Mouse (Mus musculus) liver, embryonic 14.5 days (tissue): ENCODE measurements at regions not wholly inside any gene's neighbourhood (a gene's known extent, or its start where the extent isn't known, plus 50 kb on each side); places are given as distances from the start of the nearest gene placed in this dataset.

Source experiments
- ATAC-seq: fragments of 200-750 bp; cut with Nextera tagmentation; 2 replicates; pipeline ENCODE4 v1.8.0; 2017; ENCODE audit warnings: moderate number of reproducible peaks, mild to moderate bottlenecking, moderate library complexity; ENCODE audit not compliant: insufficient read depth
- DNase-seq, 3 experiments: peaks; one replicate each; pipeline ENCODE4 v3.0.0-alpha.2; 2012 to 2013; ENCODE audit warnings: low read depth in 3 of 3, low spot score in 3 of 3
- H3K27ac ChIP-seq: fragments of 300-500 bp; sonication (generic); 2 replicates; pipeline ENCODE4 v1.5.1; 2014; ENCODE audit warnings: moderate library complexity, mild to moderate bottlenecking, control low read depth, inconsistent platforms
- H3K27me3 ChIP-seq: fragments of 300-500 bp; sonication (generic); 2 replicates; pipeline ENCODE4 v1.6.1; 2014; ENCODE audit warnings: mild to moderate bottlenecking, low read length, moderate library complexity; ENCODE audit not compliant: control insufficient read depth, insufficient read depth
- H3K36me3 ChIP-seq: fragments of 300-500 bp; sonication (generic); replicated peaks from 2 replicates; pipeline ENCODE4 v1.6.1; 2014; ENCODE audit warnings: low read depth; ENCODE audit not compliant: control insufficient read depth, insufficient read depth
- H3K4me1 ChIP-seq, 2 experiments: fragments of 200-500 bp in 1 of 2; fragments of 300-500 bp in 1 of 2; sonication (generic) in 1 of 2; replicated peaks; 2 replicates each; pipeline ENCODE4 v1.6.1; 2012 to 2014; ENCODE audit warnings: antibody characterized with exemption in 1 of 2, inconsistent platforms in 1 of 2, low read length in 1 of 2; ENCODE audit not compliant: control insufficient read depth in 2 of 2, insufficient read depth in 2 of 2
- H3K4me2 ChIP-seq: fragments of 300-500 bp; sonication (generic); 2 replicates; pipeline ENCODE4 v1.6.1; 2014; ENCODE audit warnings: low read depth, mild to moderate bottlenecking, control low read depth, moderate library complexity
- H3K4me3 ChIP-seq, 2 experiments: fragments of 200-500 bp in 1 of 2; fragments of 300-500 bp in 1 of 2; sonication (generic) in 1 of 2; 2 replicates each; pipeline ENCODE4 v1.5.1; 2012 to 2014; ENCODE audit warnings: low read depth in 2 of 2, low read length in 2 of 2, mild to moderate bottlenecking in 2 of 2, control low read depth in 1 of 2, inconsistent platforms in 1 of 2, moderate library complexity in 1 of 2; ENCODE audit not compliant: insufficient read depth in 1 of 2
- H3K9ac ChIP-seq: fragments of 300-500 bp; sonication (generic); replicated peaks from 2 replicates; pipeline ENCODE4 v1.6.1; 2014; ENCODE audit warnings: mild to moderate bottlenecking, control low read depth, moderate library complexity
- H3K9me3 ChIP-seq: fragments of 300-500 bp; sonication (generic); 2 replicates; pipeline ENCODE4 v1.6.1; 2016; ENCODE audit warnings: low read length, mixed read lengths; ENCODE audit not compliant: control insufficient read depth
- CTCF ChIP-seq: IDR thresholded peaks from 2 replicates; pipeline ENCODE4 v1.5.1; 2016; ENCODE audit warnings: antibody characterized with exemption, low read depth, control low read depth
- EP300 ChIP-seq: IDR thresholded peaks from 2 replicates; pipeline ENCODE4 v1.6.1; 2016; ENCODE audit warnings: antibody characterized with exemption, low read depth
- WGBS: fragments of 180-500 bp; shearing (Covaris S2); extraction: QIAGEN DNeasy Blood & Tissue Kit; methylation state at CpG from one replicate; pipeline ENCODE4 v1.1.7; 2014; ENCODE audit not compliant: insufficient replicate concordance; 5-methylcytosine and 5-hydroxymethylcytosine counted together

GRCm38 (mm10) chr2:28309122-28309521 is 116.3 kb downstream of the Olfm1 start:
- no peak overlapping the region for H3K9ac ChIP-seq
- TF ChIP-seq EP300 (no peak), CTCF (no peak)
- WGBS: 74% methylated on average over 5 of the region's 5 CpGs
- H3K4me1 ChIP-seq: no peaks in the 10 kb centered on the region
- H3K27me3 ChIP-seq: no peaks in the 10 kb centered on the region
- no peak overlapping the region for H3K27ac ChIP-seq
- no peak overlapping the region for H3K4me2 ChIP-seq
- no peak overlapping the region for H3K4me3 ChIP-seq
- DNase-seq: no peak
- no peaks in the 10 kb centered on the region for H3K36me3 ChIP-seq
- ATAC-seq: no peak
- no peaks in the 10 kb centered on the region for H3K9me3 ChIP-seq

GRCm38 (mm10) chr2:28312212-28312611 is 119.4 kb downstream of the Olfm1 start:
- ATAC-seq: no peak
- WGBS: 57% methylated on average over 6 of the region's 6 CpGs
- no peak overlapping the region for H3K4me3 ChIP-seq
- no peak overlapping the region for H3K4me2 ChIP-seq
- H3K9me3 ChIP-seq: no peaks in the 10 kb centered on the region
- H3K27me3 ChIP-seq: no peaks in the 10 kb centered on the region
- TF ChIP-seq CTCF: no peak
- TF ChIP-seq EP300: no peak
- H3K9ac ChIP-seq: no peak overlapping the region
- no peak for DNase-seq
- no peaks in the 10 kb centered on the region for H3K4me1 ChIP-seq
- no peak overlapping the region for H3K27ac ChIP-seq
- H3K36me3 ChIP-seq: no peaks in the 10 kb centered on the region

DNA sequence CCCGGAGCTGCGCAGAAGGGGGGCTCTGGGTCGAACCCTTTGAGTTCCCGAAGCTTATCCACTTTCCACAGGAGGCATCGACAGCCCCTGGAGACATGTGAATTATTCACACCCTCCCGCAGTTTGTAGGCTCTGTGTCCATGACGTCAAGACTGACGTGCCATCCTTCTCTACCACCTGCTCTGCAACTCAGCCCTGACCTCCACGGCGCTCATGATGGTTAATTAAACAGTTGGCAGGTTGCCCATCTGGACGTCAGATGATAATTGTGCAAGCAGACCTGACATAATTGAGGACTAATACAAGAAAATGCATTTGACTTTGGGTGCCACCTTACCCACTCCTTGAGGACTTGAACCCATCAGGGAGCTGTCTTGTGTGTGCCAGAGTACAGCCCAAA is 121.1 kb upstream of the Ppp1r26 start:
- H3K9ac ChIP-seq: no peak overlapping the region
- 58% methylated on average over 11 of the region's 11 CpGs for WGBS
- no peak for TF ChIP-seq CTCF
- TF ChIP-seq EP300: no peak

GRCm38 (mm10) chr2:28326056-28326455 is 120.5 kb upstream of the Ppp1r26 start:
- ATAC-seq: no peak
- no peak for TF ChIP-seq CTCF
- no peak for TF ChIP-seq EP300
- DNase-seq: no peak
- H3K27me3 ChIP-seq: no peaks in the 10 kb centered on the region
- H3K9ac ChIP-seq: no peak overlapping the region
- 61% methylated on average over 6 of the region's 6 CpGs for WGBS
- no peak overlapping the region for H3K27ac ChIP-seq
- no peak overlapping the region for H3K4me3 ChIP-seq
- no peaks in the 10 kb centered on the region for H3K9me3 ChIP-seq
- H3K36me3 ChIP-seq: no peaks in the 10 kb centered on the region
- H3K4me2 ChIP-seq: no peak overlapping the region
- H3K4me1 ChIP-seq: no peaks in the 10 kb centered on the region

More for the DNA sequence above, 121.1 kb upstream of the Ppp1r26 start:
- no peaks in the 10 kb centered on the region for H3K9me3 ChIP-seq
- H3K27ac ChIP-seq: no peak overlapping the region
- no peaks in the 10 kb centered on the region for H3K27me3 ChIP-seq
- no peak overlapping the region for H3K4me2 ChIP-seq
- ATAC-seq (no peak), DNase-seq (no peak)
- H3K36me3 ChIP-seq: no peaks in the 10 kb centered on the region
- H3K4me3 ChIP-seq: no peak overlapping the region
- no peaks in the 10 kb centered on the region for H3K4me1 ChIP-seq

DNA sequence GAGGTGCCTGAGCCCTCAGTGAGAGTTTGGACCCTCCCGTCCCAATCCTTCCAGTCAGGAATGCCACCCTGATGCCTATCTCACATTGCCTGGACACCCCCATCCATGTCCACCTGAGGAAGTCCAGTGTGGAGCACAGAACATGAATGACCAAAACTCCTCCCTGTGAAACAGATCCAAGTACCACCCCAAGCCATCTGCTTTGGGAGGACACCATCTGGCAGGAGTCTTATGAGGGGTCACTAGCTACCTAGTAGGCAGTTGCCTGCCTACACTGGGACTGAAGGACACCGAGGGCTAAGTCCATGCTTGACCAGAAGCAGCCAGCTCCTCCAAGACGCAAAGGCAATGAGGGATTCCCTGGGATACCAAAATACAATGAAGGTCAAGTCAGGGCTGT is 119.9 kb upstream of the Ppp1r26 start:
- Histone ChIP-seq H3K4me2 (no peak overlapping the region), H3K36me3 (no peaks in the 10 kb centered on the region), H3K27me3 (no peaks in the 10 kb centered on the region), H3K27ac (no peak overlapping the region), H3K9me3 (no peaks in the 10 kb centered on the region), H3K4me1 (no peaks in the 10 kb centered on the region), H3K9ac (no peak overlapping the region), H3K4me3 (no peak overlapping the region)
- WGBS: 57% methylated on average over 3 of the region's 3 CpGs
- TF ChIP-seq CTCF: no peak
- TF ChIP-seq EP300: no peak
- ATAC-seq: no peak
- no peak for DNase-seq

DNA sequence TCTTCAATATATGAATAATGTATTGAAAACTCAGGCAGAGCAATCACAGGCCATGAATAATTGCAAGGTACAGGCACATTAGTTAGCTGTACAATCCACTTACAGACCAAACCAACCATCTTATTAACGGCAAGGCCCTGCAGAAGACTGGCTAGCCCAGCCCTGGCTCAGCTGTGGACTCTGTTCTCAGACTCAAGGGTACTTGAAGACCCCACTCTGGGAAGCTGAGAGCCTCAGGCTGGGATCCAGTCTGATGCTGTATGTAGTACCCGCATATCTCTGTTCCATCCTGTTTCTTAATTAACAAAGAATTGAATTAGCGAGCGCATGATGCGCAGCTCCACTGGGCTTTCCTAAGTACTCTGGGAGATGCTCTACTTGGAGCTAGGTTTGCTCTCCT is 117.5 kb upstream of the Ppp1r26 start:
- no peak for ATAC-seq
- WGBS: 75% methylated on average over 5 of the region's 5 CpGs
- DNase-seq: no peak

More for the DNA sequence above, 117.5 kb upstream of the Ppp1r26 start:
- H3K4me1 ChIP-seq: no peaks in the 10 kb centered on the region
- no peak for TF ChIP-seq EP300
- TF ChIP-seq CTCF: no peak
- H3K9ac ChIP-seq: no peak overlapping the region
- no peak overlapping the region for H3K4me2 ChIP-seq
- H3K4me3 ChIP-seq: no peak overlapping the region
- no peaks in the 10 kb centered on the region for H3K36me3 ChIP-seq
- H3K27me3 ChIP-seq: no peaks in the 10 kb centered on the region
- no peaks in the 10 kb centered on the region for H3K9me3 ChIP-seq
- H3K27ac ChIP-seq: no peak overlapping the region
